Mouse (Mus musculus) liver, embryonic 18 days (tissue): ENCODE results near the gene Carhsp1. TPM values are rescaled to one million over a fixed set of nuclear protein-coding genes. Genes with fewer than 3 reads are reported as not detected.

Experiments used
- polyA plus RNA-seq: library from polyadenylated mRNA; depleted of rRNA; stranded (reverse); fragments of >200 nt; gene quantifications from 2 replicates; pipeline ENCODE4 v1.2.3, GENCODE M21; 2012; rRNA removed

The Carhsp1 gene
- 43.1 and 44.7 TPM in 2 replicates for polyA plus RNA-seq

DNA sequence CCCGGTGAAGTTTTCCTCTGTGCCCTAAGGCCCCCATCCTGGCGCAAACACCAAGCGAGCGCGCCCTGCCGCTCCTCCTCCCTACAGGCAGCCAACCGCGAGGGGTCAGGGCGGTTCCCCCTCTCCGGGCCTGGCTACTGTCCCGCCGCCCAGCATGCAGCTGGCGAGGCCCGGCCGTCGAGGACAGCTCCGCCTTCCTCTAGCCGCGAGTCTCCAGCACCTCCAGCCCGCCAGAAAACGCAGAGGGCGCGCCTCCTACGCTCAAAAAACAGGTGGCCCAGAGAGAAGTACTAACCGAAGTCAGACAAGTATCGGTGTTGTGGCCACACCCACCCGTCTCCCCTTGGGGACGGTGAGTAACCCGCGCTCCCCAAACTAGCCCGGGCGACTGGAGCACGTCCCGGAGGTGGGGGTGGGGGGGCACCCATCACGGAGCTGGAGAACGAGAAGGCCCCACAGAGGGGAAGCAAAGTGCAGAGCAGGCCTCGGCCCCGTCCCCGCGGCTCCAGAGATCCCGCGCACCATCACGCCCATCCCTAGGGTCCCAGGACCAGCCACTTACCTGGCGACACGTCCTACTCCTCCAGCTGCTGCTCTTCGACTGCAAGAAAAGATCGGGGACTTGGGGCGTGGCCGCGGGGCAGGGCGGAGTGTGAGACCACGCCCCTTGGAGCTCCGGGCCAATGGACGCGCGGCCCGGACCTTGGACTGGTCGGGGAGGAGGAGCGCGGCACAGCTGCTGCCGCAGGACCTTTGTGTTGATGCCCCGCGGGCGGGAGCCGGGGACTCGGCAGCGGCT lies at the start of gene Carhsp1:
TSS of gene Carhsp1 (minus strand) at position 605 of the 799 bp plus-strand sequence.

DNA sequence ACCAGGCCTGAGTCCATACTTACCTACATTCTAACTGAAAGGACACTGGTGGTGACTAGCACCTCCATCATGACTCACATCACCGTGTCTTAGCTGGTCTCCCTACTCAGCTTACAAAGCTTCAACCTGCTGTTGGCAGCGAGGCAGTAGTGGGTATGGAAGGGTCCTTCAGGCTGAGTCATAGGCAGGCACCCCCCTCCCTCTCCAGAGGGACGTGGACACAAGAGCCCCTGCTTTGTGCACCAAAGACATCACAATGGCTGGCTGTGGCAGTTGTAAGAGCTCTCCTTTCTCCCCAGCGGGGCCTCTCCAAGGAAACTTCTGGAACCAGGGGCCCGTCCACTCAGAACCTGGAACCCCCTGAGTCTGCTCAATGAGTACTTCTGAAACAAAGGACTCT lies 8.5 kb upstream of the Carhsp1 start, which contains the start of gene Gm5767:
TSS of gene Gm5767 (plus strand) at position 301 of the 400 bp plus-strand sequence.

DNA sequence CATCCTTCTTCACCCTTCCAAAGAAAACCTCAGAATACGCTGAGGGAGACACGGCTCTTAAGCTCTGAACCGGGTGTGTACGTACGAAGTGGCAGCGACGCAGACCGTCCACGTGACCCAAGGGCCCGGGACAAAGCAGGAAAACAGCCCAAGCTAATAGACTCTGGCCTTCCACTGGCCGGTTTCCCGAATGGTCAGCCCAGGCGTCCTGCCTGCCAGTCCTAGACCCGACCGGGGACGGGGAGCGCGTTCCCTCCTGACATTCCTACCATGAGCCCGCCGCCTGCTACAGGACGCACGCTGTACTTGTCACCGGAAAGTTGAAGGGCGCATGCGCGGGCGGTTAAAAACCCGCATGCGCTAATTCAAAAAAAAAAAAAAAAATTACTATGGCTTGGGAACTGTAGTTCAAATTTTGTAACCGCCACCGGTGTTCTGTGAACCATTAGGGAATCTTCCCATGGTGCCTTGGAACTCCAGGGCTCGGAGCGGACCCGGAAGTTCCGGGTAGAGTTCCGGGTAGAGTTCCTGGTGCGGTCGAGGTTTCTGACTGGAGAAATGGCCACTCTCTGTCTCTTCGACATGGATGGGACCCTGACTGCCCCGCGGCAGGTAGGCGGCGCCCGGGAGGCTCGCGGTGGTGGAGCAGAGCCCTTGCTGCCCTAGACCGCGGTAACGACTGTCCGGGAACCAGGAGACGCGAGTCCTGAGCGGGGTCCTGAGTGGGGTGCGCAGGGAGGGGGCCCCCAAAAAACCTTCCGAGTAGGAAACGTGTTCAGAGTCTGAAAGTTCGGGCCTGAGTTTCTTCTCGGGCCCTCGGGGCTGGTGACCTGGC lies 34.5 kb downstream of the Carhsp1 start, which contains the start of the genes Pmm2 and Tmem186:
TSS of gene Pmm2 (plus strand) at position 458 of the 835 bp plus-strand sequence.
TSS of gene Tmem186 (minus strand) at position 496 of the 835 bp plus-strand sequence.

Other genes with a start within 250 kb of the Carhsp1 start
- not detected in 2 replicates for gene Tmem114, start 247.0 kb downstream of the Carhsp1 start, polyA plus RNA-seq
- gene Mettl22, start 201.4 kb downstream of the Carhsp1 start, polyA plus RNA-seq = 8.5 and 8.6 TPM in 2 replicates
- 28.9 and 33.7 TPM in 2 replicates for gene Abat, start 158.7 kb downstream of the Carhsp1 start, polyA plus RNA-seq
- gene Pmm2, start 34.5 kb downstream of the Carhsp1 start, polyA plus RNA-seq = 24.3 and 25.6 TPM in 2 replicates
- gene Tmem186, start 34.4 kb downstream of the Carhsp1 start, polyA plus RNA-seq = 6.1 and 6.8 TPM in 2 replicates
- 0.17 and 0.22 TPM in 2 replicates for gene Gm5767, start 8.6 kb upstream of the Carhsp1 start, polyA plus RNA-seq
- gene Usp7, start 120.2 kb upstream of the Carhsp1 start, polyA plus RNA-seq = 33.4 and 39.4 TPM in 2 replicates
- gene 1810013L24Rik, start 157.9 kb upstream of the Carhsp1 start, polyA plus RNA-seq = 11.8 and 12.5 TPM in 2 replicates